Mouse (Mus musculus): ENCODE measurements at regions not wholly inside any gene's neighbourhood (a gene's known extent, or its start where the extent isn't known, plus 50 kb on each side); places are given as distances from the start of the nearest gene placed in this dataset.

DNA sequence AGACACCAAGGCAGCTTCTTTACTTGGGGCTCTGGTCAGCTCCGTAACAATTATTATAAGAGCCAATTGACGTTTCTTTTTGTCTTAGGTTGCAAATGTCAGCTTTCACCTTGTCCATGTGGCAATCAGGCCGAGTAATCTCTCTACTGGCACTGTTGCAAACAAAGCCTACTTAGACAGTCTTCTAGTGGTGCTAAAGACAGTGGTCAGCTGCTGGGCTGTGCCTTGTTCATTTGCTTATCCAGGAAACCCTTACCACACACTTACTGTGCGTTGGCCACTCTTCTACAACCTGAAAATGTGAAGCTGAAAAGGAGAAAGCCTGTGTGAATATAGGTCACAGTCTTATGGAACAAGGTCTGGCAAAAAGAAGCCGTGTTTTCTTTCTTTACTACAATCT, 181.6 kb upstream of the Rasgrp1 start:
- TF ChIP-seq TAL1 (IDR thresholded peaks at IDR 0.05; ENCODE audit: low read length) = no peak
- no peak for TF ChIP-seq GATA1 (IDR thresholded peaks at IDR 0.05; ENCODE audit: low read length)

Measured in erythroblast, embryonic 14.5 days (primary cell).